Mouse (Mus musculus) thymus, adult 18-20 months (tissue): ENCODE measurements around the gene Ear14.
"Not testable (repeated sequence)": the region's sequence is repeated elsewhere in the genome, so short reads cannot be mapped to it uniquely, and the experiment has no call there.

Source experiments
- DNase-seq, 2 experiments: peaks; one replicate each; pipeline ENCODE4 v3.0.0; 2022; ENCODE audit warnings: mixed read lengths in 2 of 2

The Ear14 gene

DNA sequence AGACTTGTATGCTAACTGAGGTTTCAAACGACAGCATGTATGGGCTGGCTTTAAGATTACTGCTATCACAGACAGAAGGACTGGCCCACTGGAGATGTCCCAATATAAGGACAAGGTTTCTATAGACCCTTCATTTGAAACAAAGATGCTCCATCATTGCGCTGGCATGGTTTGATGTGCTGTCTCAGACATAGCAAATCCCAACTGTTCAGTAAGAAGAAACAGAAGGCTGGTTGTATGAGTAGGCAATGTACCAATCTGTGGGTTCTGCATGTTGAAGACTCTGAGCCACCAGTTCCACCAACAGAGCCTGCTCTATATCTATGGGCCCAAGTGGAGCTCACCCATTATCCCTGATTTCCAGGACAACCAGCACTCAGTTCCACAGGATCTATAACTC is at the start of gene Ear14:
Gene Ear14, plus strand, starts transcription at position 277 of the 400 bp plus-strand sequence.
- DNase-seq: no peak

DNA sequence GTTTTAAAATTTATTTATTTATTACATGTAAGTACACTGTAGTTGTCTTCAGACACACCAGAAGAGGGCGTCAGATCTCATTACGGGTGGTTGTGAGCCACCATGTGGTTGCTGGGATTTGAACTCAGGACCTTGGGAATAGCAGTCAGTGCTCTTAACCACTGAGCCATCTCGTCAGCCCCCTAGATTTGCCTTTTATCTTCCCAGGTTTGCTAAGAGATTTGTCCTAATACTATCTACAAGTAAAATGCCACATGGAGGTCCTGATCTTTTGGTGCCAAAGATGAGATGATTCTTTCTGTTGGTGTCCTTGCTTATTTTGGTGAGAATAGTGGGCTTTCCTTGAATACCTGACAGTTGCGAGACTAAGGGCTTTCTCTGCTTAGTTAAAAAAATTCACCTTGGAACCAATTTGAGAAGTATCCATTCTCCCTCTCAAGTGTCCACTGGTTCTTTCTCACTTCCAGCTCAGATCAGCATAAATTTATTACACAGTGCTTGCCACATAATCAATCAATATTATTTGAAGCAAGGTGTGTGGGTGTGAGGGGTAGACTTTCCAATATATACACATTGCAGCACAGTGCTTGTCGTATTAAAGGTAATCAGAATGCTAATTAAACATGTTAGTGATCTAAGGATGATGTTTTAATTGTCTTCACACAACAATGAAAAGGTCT is 47.0 kb upstream of the Ear14 start:
- no peak for DNase-seq

DNA sequence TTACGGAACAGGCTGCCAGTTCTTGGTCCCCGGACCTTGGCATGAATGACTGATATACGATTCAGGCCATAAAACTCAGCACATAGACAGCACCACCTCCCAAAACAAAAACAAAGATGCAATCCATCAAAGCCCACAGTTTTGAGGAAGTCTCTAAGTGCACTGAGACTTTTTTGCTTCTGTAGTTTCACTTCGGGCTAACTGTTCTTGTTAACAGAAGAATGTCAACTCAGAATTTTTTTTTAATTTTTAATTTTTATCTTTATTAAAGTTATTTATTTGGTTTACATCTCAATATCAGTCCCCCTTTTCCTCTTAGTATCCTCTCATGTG is 46.5 kb upstream of the Ear14 start:
- DNase-seq: no peak

DNA sequence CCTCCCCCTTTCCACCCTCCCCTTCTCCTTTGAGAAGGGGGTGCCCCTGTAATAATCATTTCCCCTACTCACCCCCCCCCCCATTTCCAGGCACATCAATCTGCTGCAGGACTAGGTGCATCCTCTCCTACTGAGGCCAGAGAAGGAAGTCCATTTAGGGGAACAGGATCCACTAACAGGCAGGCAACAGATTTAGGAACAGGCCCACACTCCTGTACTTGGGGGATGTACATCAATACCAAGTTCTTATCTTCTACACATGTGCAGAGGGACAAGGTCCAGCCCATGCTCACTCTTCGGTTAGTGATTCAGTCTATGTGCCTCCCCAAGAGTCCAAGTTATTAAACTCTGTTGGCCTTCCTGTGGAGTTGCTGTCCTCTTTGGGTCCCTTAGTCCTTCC is 46.1 kb upstream of the Ear14 start:
- DNase-seq: no peak

DNA sequence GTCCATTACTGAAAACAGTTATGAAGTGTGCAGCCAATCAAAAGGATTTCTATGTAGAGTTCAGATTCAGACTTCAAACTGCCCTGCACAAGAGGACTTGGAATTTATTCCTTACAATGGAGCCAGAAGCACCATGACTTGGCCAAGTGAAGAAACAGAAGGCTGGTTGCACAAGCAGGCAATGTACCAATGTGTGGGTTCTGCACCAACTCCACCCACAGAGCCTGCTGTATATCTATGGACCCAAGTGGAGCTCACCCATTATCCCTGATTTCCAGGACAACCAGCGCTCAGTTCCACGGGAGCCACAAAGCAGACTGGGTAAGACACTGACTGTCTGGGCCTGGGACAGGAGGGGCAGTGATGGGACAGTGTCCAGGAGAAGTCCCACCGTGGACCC is 41.2 kb upstream of the Ear14 start, which contains the start of gene Rnase2b:
Gene Rnase2b, plus strand, starts transcription at position 285 of the 400 bp plus-strand sequence.
- DNase-seq: not testable (repeated sequence)

DNA sequence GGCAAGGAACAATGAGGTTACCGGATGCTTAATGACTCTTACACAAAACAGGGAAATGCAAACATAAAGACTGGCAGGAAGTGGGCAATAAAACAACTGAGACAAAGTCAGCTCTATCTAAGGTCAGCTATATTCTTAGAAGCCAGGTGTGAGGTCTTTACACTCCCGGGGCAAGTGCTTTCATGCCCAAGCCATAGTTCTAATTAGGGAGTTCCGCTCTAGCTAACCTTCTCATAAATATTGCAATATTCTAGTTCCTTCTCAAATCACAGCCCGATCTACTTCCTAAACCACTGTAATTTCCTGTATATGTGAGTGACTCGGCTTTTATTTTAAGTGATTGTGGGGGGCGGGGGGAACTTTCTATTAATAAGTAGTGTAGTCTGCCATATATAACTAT is 39.9 kb upstream of the Ear14 start:
- not testable (repeated sequence) for DNase-seq

DNA sequence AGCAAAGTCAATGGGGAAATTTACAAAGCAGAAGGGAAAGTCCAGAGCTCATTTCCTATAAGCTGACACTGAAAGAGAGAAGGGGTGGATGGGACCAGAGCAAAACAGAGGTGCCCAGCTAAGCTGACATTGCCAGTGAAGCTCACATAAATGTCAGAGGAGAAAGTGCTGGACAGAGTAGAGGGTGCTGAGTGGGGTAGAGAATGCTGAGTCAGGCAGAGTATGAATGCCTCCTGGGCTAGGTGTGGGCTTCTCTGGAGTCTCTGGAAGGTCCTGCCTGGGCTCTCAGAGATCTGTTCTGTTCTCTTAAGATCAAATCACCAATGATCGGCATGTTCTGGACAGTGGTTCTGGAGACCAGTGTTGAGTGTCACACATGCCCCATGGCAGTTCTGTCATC is 37.8 kb upstream of the Ear14 start:
- no peak for DNase-seq

DNA sequence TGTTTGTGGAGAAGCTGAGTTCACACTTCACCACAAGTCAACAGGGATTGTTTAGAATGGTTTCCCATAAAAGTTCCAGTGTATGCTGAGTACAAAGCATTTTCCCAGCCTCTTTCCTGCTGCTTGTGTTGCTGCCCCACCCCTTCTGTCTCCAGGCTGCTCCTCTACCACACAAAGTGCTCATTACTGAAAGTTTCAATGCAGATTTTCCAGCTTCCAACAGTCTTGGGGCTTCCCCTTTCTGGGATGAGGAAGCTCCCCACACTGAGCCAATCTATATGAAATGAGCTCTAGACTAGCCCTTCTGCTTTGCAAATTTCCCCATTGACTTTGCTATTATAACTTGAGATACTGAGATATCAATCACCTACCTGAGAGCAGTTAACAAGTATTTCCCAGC is 37.1 kb upstream of the Ear14 start:
- no peak for DNase-seq

DNA sequence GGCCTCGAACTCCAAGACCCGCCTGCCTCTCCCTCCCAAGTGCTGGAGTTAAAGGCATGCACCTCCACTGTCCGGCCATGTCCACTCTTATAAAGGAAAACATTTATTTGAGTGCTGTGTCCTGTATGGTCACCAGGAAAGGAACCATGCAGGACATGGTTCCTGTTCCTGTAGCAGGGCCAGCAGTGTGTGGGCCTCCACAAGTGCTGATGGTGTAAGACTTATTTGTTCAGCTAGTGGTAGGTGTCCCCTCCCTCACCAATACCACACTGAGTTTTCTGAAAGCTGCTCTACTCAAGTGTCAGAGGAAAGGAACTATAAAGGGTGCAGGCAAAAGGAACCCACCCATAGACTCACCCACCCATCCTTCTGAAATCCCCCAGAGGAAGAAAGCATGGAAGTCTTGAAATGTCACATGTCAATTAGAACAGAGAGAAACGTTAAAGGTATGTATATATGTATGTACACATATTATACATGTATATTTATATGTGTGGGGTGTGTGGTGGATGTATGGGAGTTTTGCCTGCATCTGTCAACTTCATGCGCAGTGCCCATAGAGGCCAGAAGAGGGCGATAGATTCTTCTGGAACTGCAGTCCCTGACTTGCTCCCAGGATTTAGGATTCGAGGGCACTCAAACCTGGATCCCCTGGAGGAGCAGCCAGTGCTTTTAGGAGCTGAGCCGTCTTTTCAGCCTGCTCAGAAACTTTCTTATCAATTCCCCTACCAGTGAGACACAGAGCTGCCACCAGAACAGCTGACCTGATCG is 30.9 kb upstream of the Ear14 start:
- DNase-seq: not testable (repeated sequence)

DNA sequence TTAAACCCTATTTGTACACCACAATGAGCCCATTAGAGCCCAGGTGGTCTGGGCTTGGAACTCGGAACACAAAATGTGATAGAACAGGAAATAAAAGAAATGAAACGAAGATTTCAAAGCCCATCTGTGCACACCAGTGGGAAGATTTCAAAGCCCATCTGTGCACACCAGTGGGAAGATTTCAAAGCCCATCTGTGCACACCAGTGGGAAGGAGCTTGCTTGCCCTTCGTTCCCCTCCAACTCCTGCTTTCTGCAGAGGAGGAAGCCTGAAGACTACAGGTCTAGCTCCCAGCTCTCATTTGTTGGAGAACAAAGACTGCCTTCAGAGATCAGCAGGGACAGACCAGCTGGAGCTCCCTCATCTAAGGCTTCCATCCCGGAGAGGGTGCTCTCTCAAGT is 30.2 kb upstream of the Ear14 start:
- not testable (repeated sequence) for DNase-seq

DNA sequence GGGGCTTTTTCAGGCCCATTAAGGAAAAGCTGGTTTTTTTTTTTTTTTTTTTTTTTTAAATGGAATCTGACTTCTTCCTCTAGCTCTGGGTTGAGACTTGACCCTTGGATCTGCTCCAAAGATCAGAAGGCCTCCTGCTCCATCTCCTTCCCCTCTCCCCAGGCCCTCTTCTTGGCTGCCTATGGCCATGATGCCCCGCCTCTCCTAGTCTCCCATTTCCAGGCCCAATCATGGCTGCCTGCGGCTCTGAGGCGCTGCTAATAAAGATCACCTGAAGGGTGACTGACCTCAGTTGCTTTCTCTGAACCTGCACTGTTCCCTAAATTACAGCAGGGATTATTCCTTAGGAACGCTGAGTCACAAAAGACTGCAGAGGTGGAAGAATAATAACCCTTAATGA is 29.3 kb upstream of the Ear14 start:
- DNase-seq: no peak

DNA sequence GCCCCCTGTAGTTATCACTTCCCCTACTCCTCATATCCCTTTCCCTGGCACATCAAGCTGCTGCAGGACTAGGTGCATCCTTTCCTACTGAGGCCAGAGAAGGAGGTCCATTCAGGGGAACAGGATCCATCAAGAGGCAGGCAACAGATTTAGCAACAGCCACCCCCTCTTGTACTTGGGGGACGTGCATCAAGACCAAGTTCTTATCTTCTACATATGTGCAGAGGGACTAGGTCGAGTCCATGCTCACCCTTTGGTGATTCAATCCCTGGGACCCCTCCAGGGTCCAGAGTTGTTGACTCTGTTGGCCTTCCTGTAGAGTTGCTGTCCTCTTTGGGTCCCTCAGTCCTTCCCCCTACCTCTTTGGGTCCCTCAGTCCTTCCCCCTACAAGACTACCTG is 22.1 kb upstream of the Ear14 start:
- not testable (repeated sequence) for DNase-seq

DNA sequence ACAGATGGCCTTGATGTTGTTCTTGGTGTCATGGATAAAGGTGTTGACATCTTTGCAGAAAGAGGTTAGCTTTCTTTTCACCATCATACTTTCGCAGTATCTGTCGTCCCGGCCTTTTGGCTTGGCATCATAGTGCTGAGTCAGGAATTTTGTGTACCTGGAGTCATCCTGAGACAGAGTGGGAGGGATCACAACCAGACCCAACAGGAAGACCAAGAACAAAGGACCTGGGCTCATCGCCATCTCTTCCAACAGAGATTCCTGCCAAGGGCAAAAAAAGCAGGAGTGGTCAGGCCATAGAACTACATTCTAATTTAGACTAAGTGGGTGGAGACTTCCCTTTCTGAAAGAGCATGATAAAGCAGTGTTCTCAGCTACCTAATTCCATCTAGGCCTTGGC is 7.5 kb upstream of the Ear14 start:
- DNase-seq: no peak

DNA sequence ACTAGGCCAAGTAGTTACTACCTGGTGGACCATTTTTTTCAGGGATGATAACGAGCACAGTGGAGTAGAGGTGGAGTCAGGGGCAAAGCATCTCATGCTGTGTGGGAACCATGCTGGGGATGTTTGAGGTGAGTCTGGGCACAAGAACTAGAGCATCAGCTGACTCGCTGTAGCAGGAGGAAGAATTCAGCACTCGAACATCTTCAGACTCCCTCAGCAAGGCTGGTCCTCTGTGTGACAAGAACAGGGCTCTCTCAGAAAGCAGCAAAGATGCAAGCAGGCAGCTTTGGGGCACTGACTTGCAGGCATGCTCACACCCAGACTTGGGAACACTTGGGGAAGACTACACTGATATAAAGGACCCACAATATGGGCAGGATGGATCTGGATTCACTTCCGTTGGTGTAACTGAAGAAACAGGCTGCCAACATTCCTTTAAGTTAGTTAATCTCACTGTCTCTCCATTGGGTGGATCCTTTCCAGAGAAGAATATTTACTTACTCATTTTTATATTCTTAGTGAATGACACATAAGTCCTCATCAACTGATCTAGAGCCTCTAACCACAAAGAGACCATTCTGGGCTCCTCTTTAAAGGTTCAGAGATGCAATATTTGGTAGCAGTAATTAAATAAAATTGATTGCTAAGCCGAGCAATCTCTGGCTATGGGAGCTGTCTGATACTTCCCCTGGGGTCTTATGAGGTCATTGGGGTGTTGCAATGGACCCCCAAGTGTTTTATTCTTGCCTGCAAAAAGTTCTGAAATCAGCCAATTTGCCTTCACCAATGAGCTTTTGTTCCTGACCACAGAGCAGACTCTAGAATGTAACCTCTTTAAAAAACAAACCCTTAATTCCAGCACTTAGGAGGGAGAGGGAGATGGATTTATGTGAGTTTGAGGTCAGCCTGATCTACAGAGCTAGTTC is 3.8 kb upstream of the Ear14 start, which contains the start of gene Ang2:
Gene Ang2, minus strand, starts transcription at position 51 of the 926 bp plus-strand sequence.
- no peak for DNase-seq

DNA sequence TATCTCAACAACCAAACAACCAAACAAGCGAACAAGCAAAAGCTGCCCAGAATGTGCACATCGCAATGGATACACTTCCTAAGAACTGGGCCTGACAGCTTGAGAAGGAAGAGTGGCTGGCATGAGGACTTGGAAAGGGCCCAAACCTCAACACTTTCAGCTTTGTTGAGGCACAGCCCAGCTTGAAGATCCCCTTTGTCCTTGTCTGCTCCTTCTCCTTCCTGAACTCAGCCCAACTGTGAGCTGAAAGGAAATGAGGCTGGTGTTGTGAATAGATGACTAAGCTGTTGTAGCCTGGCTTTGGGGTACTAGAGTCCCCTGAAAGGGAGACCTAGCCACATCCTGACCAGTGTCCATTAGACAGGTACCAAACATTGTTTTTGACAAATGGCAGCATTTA is 3.1 kb upstream of the Ear14 start:
- DNase-seq: no peak

DNA sequence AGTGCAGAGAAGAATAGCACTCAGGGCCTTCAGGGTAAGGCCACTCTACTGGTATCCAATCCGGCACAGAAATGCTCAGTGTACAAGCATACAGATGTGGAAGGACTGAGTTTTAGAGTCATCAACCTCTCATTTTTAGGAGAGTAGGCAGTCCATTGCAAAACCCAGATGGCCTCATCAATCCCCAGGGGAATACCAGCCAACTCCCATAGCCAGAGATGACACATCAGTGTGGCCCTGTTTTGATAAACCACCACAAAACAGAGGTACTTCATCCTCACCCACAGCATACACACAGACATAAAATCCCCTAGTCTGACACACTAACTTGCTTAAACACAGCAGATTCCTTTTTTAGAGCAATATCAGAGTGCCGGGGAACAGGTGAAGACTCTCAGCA is 2.7 kb upstream of the Ear14 start:
- no peak for DNase-seq

DNA sequence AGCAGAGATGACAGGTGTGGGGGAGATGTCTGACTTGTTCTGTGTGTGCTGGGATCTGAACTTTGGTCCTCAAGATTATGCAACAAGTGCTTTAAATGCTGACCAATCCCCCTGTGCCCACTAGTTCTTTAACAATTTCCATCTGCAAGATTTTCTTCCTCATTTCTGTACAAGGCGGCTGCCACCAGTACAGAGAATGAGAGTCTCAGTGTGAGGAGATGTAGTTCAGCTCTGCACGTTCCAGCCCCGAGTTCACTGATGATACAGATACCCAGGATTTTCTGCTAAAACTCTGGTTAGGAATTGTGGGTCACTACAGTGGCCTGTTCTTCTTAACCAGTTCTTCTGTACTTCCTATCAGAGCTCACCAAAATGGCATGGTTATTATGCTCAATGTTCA is 16.9 kb downstream of the Ear14 start:
- not testable (repeated sequence) for DNase-seq

DNA sequence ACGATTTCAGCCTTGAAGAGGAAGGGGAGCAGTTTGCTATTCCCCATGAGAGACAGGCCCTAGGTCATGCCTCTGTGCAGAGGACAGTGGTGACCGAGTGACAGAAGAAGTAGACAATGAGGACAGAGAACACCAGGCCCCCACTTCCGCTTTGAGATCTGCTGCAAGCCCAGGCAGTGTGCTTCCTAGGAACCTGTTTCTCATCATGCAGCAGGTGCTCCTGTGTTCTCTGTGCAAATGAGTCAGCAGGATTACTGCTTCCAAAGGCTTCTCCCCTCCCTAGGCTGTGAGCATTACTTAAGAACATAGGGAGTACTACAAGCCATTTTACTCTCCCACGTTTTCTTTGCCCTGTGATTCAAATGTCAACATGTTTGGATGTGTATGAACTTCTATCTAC is 26.5 kb downstream of the Ear14 start:
- not testable (repeated sequence) for DNase-seq

DNA sequence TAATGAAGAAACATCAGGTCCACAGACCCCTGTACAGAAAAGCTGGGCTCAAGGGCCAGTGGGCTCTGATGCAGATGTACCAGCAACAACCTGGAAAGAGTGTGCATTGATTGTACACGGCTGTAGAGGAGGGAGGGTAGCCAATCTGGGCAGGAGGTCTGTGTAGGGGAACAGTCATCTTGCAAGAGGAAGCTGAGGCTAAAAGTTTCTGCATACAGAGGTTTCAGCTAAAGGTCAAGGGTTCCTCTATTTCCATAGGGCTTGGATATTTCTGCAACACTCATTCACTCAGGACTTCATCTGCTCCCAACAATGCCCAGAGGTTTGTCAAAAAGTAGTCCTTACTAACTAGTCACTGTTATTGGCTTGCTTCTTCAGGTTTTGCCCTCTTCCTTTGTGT is 34.3 kb downstream of the Ear14 start:
- not testable (repeated sequence) for DNase-seq

DNA sequence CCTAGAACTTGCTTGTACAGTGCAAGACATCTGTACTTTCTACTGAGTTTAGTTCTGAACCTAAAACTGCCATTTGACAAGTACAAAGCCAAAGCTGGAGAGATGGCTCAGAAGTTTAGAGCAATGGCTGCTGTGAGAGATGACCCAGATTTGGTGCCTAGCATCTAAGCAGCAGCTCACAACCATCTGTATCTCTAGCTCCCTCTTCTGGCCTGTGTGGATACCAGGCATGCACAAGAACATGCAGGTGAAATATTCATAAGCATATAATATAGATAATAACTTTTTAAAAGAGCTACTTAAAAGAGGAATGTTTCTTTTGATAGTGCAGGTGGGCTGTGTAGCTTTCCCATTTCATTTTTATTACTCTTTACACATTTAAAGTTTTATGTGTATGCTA is 37.7 kb downstream of the Ear14 start:
- DNase-seq: no peak

DNA sequence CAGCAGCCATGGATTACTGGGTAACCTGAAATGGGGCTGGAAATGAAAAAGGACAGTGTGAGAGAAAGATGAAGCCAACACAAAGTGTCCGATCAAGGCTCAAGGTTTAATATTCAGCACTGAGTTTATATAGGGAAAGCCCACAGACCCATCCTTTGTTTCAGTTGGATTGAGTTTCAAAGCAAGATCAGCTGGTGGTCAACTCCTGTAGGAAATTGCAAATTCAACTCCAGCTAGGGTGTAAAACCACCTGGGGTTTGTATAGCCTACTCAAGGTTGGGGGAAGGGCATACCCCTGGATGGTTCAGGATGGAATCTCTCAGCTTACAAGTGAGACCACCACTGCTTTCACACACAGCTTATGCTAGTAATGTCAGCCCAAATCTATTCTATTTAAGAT is 44.5 kb downstream of the Ear14 start:
- DNase-seq: no peak

DNA sequence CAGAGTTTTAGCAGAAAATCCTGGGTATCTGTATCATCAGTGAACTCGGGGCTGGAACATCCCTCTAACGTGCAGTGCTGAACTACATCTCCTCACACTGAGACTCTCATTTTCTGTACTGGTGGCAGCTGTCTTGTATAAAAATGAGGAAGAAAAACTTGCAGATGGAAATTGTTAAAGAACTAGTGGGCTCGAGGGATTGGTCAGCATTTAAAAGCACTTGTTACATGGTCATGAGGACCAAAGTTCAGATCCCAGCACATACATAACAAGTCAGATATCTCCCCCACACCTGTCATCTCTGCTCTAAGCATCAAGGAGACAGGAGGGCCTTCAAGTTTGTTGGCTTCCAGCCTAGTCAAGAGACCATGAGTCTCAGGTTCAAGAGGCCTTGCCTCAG is 47.2 kb downstream of the Ear14 start:
- DNase-seq: no peak

DNA sequence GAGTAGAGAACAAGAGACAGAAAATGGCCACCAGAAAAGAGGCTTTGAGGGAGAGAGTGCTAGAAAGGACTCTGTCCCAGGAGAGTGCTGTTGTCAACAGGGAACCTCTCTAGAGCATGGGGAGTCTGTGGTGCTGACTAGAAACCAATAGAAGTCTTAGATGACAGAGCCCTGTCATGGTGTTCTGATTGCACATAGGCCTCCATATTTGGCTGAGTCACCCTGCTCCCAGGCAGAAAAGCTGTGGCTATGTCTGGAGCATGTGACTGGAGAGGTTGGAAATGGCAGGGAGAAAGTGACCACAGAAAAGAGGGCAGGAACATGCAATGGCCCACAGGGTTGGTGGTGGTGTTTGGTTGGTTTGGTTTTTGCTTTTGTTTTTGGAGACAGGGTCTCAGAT is 49.0 kb downstream of the Ear14 start:
- not testable (repeated sequence) for DNase-seq
